Mouse (Mus musculus) urinary bladder, postnatal 36 days (tissue): ENCODE data around the gene Sgsm1.

Source experiments
- DNase-seq, 2 experiments: peaks; one replicate each; pipeline ENCODE4 v3.0.0; 2022; ENCODE audit warnings: low spot score in 2 of 2, mixed read lengths in 1 of 2

Gene Sgsm1

GRCm38 (mm10) chr5:113193762-113194161, 116.8 kb downstream of the Sgsm1 start:
- DNase-seq = no peak
